Mouse (Mus musculus) heart, embryonic 13.5 days (tissue): Measurements from ENCODE around the gene Ankrd7. TPM values are rescaled to one million over a fixed set of nuclear protein-coding genes. Genes with fewer than 3 reads are reported as not detected.

Source experiments
- ATAC-seq: fragments of 200-750 bp; cut with Nextera tagmentation; 2 replicates; pipeline ENCODE4 v1.8.0; 2017; ENCODE audit warnings: moderate TSS enrichment; ENCODE audit not compliant: insufficient number of reproducible peaks, low FRiP score, low TSS enrichment; ENCODE audit errors: extremely low read depth
- H3K27ac ChIP-seq: fragments of 300-500 bp; sonication (generic); replicated peaks from 2 replicates; pipeline ENCODE4 v1.5.1; 2015; ENCODE audit warnings: moderate library complexity, mild to moderate bottlenecking, inconsistent platforms
- H3K27me3 ChIP-seq: fragments of 300-500 bp; sonication (generic); replicated peaks from 2 replicates; pipeline ENCODE4 v1.6.1; 2015; ENCODE audit warnings: mild to moderate bottlenecking, inconsistent platforms
- H3K36me3 ChIP-seq: fragments of 300-500 bp; sonication (generic); 2 replicates; pipeline ENCODE4 v1.6.1; 2015; ENCODE audit warnings: mild to moderate bottlenecking, inconsistent platforms
- H3K4me1 ChIP-seq: fragments of 300-500 bp; sonication (generic); 2 replicates; pipeline ENCODE4 v1.6.1; 2015; ENCODE audit warnings: inconsistent platforms
- H3K4me2 ChIP-seq: fragments of 300-500 bp; sonication (generic); 2 replicates; pipeline ENCODE4 v1.6.1; 2015; ENCODE audit warnings: inconsistent platforms, mild to moderate bottlenecking, moderate library complexity
- H3K4me3 ChIP-seq: fragments of 300-500 bp; sonication (generic); 2 replicates; pipeline ENCODE4 v1.5.1; 2015; ENCODE audit warnings: moderate library complexity, mild to moderate bottlenecking, inconsistent platforms
- H3K9ac ChIP-seq: fragments of 300-500 bp; sonication (generic); 2 replicates; pipeline ENCODE4 v1.6.1; 2015; ENCODE audit warnings: inconsistent platforms, mild to moderate bottlenecking, moderate library complexity
- H3K9me3 ChIP-seq: fragments of 300-500 bp; sonication (generic); 2 replicates; pipeline ENCODE4 v1.6.1; 2016; ENCODE audit warnings: inconsistent platforms
- WGBS: fragments of 180-500 bp; shearing (Covaris S2); methylation state at CpG from one replicate; pipeline ENCODE4 v1.1.7; 2015; ENCODE audit warnings: mixed read lengths; 5-methylcytosine and 5-hydroxymethylcytosine counted together
- polyA plus RNA-seq: library from polyadenylated mRNA; unstranded; fragments of >200 nt; fragmentation: Nextera tagmentation; extraction: Ambion mirVana; gene quantifications from 2 replicates; pipeline ENCODE4 v1.2.1, GENCODE M21; 2015

Ankrd7 gene
- polyA plus RNA-seq, 1 experiment from 2014 or later, result not detected

DNA sequence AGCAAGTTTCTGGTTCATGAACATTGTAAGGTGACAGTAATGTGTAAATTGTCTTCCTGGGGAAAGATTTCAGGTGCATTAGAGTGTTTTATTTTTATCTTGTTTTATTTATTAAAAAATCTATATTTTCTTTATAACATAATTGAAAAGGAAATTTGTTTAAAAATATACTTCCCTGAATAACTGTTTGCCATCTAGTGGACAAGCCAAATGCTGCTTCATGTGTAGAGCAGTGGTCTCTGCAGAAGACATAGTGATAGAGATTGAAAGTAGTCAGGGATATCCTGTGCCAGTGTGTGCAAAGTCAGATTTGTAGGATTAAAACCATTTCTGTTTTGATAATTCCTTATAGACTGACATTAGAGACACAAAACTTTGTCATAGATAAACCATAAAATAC lies 28.0 kb downstream of the Ankrd7 start:
- Histone ChIP-seq H3K4me1 (no peaks in the 10 kb centered on the region), H3K9me3 (no peaks in the 10 kb centered on the region), H3K4me2 (no peak overlapping the region), H3K4me3 (no peak overlapping the region), H3K27ac (no peak overlapping the region), H3K27me3 (no peaks in the 10 kb centered on the region), H3K36me3 (no peaks in the 10 kb centered on the region), H3K9ac (no peak overlapping the region)
- no peak for ATAC-seq

DNA sequence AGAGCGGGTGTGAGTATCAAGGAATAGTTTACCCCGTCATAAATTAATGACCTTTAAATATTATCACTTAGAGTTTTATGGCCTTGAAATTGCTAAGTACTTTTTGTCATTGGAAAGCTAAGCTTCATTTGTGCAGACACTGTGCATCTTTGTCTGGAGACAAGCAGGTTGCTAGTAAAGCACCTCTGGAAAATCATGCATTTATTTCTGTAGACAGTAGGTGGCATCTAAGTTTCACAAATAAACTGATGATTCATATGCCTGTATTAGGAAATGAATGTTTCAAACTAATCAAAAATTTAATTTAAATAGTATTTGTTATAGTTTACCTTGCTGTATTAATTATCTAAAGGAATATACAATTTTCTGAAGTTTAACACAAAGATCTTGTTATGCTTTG lies 41.1 kb downstream of the Ankrd7 start:
- no peaks in the 10 kb centered on the region for H3K9me3 ChIP-seq
- no peaks in the 10 kb centered on the region for H3K4me1 ChIP-seq
- no peaks in the 10 kb centered on the region for H3K27me3 ChIP-seq
- no peaks in the 10 kb centered on the region for H3K36me3 ChIP-seq
- H3K4me3 ChIP-seq, result no peak overlapping the region
- no peak overlapping the region for H3K27ac ChIP-seq
- H3K4me2 ChIP-seq, result no peak overlapping the region
- H3K9ac ChIP-seq, result no peak overlapping the region
- ATAC-seq, result no peak
- 79% methylated on average over 2 of the region's 2 CpGs for WGBS

DNA sequence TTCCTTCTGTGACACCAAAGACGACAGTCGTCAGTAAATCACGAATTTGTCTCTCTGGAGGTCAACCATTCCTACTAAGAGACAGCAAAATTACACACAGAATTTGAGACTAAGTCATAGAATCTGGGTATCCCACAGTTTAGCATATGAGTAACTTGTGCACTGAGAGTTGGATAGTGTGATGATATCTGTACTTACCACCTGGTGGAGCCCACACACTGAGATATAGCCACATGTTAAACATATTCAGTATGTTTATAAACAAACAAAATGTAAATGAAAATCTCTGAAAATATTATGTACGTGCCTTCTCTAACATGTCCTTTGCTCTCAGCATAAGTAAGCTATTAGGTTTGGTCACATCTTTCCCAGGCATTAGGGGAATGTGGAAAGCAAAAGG lies 47.1 kb downstream of the Ankrd7 start:
- no peaks in the 10 kb centered on the region for H3K36me3 ChIP-seq
- no peak for ATAC-seq
- no peaks in the 10 kb centered on the region for H3K9me3 ChIP-seq
- no peaks in the 10 kb centered on the region for H3K4me1 ChIP-seq
- no peaks in the 10 kb centered on the region for H3K27me3 ChIP-seq
- H3K9ac ChIP-seq, result no peak overlapping the region
- H3K4me2 ChIP-seq, result no peak overlapping the region
- 64% methylated on average over 4 of the region's 4 CpGs for WGBS
- no peak overlapping the region for H3K27ac ChIP-seq
- H3K4me3 ChIP-seq, result no peak overlapping the region

DNA sequence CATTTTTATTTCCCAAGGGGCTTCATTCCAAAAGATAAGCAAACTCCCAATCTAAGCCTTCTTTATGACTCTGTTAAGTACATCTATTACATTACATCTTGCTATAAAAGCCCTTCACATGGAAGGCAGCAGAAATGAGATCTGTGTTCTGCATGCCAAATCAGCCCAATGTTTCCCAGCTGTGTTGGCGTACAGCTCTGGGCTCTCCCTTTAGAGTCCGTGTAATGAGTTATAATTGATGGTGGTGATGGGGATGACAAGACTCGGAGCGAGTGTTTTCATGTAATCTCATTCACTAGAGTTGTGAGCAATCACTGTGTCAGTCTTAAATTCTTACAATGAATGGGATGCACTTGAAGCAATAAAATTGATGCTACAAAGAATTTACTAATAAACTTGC lies 49.9 kb downstream of the Ankrd7 start:
- H3K27ac ChIP-seq, result no peak overlapping the region
- 69% methylated on average over 4 of the region's 4 CpGs for WGBS
- no peak for ATAC-seq
- no peaks in the 10 kb centered on the region for H3K4me1 ChIP-seq
- H3K36me3 ChIP-seq, result no peaks in the 10 kb centered on the region
- H3K4me3 ChIP-seq, result no peak overlapping the region
- no peaks in the 10 kb centered on the region for H3K9me3 ChIP-seq
- no peak overlapping the region for H3K4me2 ChIP-seq
- no peaks in the 10 kb centered on the region for H3K27me3 ChIP-seq
- H3K9ac ChIP-seq, result no peak overlapping the region

DNA sequence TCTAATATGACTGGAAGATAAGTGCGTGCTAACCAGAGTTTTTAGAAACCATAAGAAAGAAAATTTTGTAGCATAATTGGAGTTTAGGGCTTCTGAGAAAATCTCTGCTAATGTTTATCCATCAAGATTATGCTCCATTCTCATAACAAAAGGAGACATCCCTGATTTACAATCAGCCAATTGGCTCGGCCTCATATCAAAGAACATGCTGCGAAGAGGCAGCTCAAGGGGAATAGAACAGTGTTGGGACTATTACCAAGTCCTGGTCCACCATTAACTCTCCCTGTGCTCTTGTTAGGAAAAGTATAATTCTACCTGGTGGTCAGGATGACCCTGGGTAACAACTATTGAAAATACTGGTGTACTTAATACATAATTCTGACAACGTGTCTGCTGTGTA lies 50.4 kb downstream of the Ankrd7 start:
- H3K36me3 ChIP-seq, result no peaks in the 10 kb centered on the region
- ATAC-seq, result no peak
- no peak overlapping the region for H3K4me2 ChIP-seq
- no peaks in the 10 kb centered on the region for H3K9me3 ChIP-seq
- H3K27ac ChIP-seq, result no peak overlapping the region
- no peak overlapping the region for H3K9ac ChIP-seq
- H3K4me1 ChIP-seq, result no peaks in the 10 kb centered on the region
- no peak overlapping the region for H3K4me3 ChIP-seq
- no peaks in the 10 kb centered on the region for H3K27me3 ChIP-seq
- WGBS, result 76% methylated on average over 4 of the region's 4 CpGs

Other genes with a start within 250 kb of the Ankrd7 start
- gene Lsm8, start 17.7 kb upstream of the Ankrd7 start, polyA plus RNA-seq, result 133 and 153 TPM in 2 replicates